Mouse (Mus musculus): ENCODE measurements around the gene Eif2s3x. TPM values are rescaled to one million over a fixed set of nuclear protein-coding genes. Genes with fewer than 3 reads are reported as not detected.

Eif2s3x gene
- total and polyA plus RNA-seq, 3 experiments: 32.1 to 153 (median 102) TPM

DNA sequence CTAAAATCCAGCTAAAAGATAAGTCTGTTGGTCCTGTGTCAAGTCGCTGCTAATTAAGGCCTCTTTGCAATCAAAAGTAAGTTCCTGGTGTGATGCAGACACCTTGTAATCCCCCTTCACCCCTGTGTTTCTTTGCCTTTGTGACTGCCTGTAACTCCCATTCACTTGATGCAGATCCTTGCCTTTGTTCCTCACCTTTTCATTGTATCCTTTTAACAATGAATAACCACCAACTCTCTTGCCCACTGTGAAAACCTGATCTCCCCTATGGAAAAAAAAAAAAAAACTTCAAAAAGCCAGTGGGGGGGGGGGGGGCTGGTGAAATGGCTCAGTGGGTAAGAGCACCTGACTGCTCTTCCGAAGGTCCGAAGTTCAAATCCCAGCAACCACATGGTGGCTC, 28.8 kb downstream of the Eif2s3x start:
- H3K27me3 ChIP-seq (ENCODE audit: control insufficient read depth, insufficient read depth, low read length): no peaks in the 10 kb centered on the region
- H3K9ac ChIP-seq (ENCODE audit: low read depth, low read length): no peak overlapping the region
- H3K4me1 ChIP-seq (ENCODE audit: control insufficient read depth, insufficient read depth, low read length): no peaks in the 10 kb centered on the region
- H3K4me3 ChIP-seq: no peak overlapping the region
- no peaks in the 10 kb centered on the region for H3K79me2 ChIP-seq (replicated peaks; ENCODE audit: control insufficient read depth, insufficient read depth, low read length)
- intact Hi-C loops (cut with DNase I): no loop called here
- no peak for DNase-seq
- H3K27ac ChIP-seq: no peak overlapping the region
- TF ChIP-seq EP300 (IDR thresholded peaks at IDR 0.05; ENCODE audit: insufficient read depth, low read depth, low read length) (no peak), POLR2A (IDR thresholded peaks at IDR 0.05; ENCODE audit: insufficient read depth, low read depth, low read length) (no peak), CTCF (IDR thresholded peaks at IDR 0.05) (no peak)
- 46% methylated on average over 3 of the region's 3 CpGs for WGBS
- no peaks in the 10 kb centered on the region for H3K36me3 ChIP-seq (ENCODE audit: control insufficient read depth, insufficient read depth, low read length)

DNA sequence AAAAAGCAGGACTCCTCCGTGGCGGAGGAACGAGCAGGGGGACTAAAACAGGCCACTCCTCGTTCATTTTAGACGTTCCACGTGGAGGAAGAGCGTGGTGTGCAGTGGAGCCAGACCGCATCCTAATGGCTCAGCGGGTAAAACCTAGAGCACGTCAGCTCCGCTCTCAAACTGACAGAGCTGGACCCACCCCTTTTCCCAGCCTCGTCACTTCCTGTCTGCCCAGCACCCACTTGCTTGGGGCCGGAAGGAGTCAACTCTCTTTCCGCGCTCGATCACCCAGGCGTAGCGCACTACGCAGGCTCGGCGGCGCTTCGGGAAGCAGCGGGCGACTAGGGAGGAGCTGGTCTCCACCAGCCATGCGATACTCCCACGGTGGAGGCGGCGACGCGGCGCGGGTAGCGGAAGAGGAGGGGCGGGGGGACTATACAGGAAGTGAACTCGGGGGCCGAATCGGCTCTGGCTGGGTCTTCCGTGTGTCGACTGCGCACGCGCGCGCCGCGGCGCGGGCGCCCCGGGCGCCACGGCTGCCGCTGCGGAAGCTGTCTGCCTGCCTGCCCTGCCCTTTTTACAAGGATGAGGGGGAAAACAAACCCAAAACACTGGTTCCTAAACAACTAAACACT, 34.8 kb downstream of the Eif2s3x start:
- intact Hi-C loops (cut with DNase I): loop anchor here (1.0 to 5.0 kb wide), 3 partner anchors 35 to 121 kb away; partner anchors contain the start of gene Zfx
- 1% methylated on average over 54 of the region's 55 CpGs for WGBS
- peak overlapping the region; percentile 86 for H3K27ac ChIP-seq

DNA sequence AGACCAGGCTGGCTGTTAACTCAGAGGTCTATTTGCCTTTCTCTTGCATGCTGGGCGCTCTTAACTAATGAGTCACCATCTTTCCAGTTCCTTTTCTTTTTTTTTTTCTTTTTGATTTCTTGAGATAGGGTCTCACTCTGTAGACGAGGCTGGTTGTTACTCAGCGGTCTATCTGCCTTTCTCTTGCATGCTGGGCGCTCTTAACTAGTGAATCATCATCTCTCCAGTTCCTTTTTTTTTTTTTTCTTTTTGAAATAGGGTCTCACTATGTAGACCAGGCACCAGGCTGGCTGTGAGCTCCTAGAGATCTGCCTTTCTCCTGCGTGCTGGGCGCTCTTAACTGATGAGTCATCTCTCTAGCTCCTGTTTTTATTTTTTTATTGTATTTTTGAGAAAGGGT, 43.3 kb downstream of the Eif2s3x start:
- 54% methylated on average over 6 of the region's 6 CpGs for WGBS
- DNase-seq: no peak
- TF ChIP-seq EP300 (IDR thresholded peaks at IDR 0.05; ENCODE audit: insufficient read depth, low read depth, low read length): no peak
- TF ChIP-seq POLR2A (IDR thresholded peaks at IDR 0.05; ENCODE audit: insufficient read depth, low read depth, low read length): no peak
- no peak for TF ChIP-seq CTCF (IDR thresholded peaks at IDR 0.05)
- no peak overlapping the region for H3K9ac ChIP-seq (ENCODE audit: low read depth, low read length)
- no peak overlapping the region for H3K27ac ChIP-seq
- intact Hi-C loops (cut with DNase I): no loop called here
- no peaks in the 10 kb centered on the region for H3K4me1 ChIP-seq (ENCODE audit: control insufficient read depth, insufficient read depth, low read length)
- H3K79me2 ChIP-seq (replicated peaks; ENCODE audit: control insufficient read depth, insufficient read depth, low read length): no peaks in the 10 kb centered on the region
- no peaks in the 10 kb centered on the region for H3K36me3 ChIP-seq (ENCODE audit: control insufficient read depth, insufficient read depth, low read length)
- no peak overlapping the region for H3K4me3 ChIP-seq
- no peaks in the 10 kb centered on the region for H3K27me3 ChIP-seq (ENCODE audit: control insufficient read depth, insufficient read depth, low read length)

More for the DNA sequence above, 34.8 kb downstream of the Eif2s3x start:
- Histone ChIP-seq H3K27me3 (ENCODE audit: control insufficient read depth, insufficient read depth, low read length) (no peaks in the 10 kb centered on the region), H3K36me3 (ENCODE audit: control insufficient read depth, insufficient read depth, low read length) (no peaks in the 10 kb centered on the region), H3K9ac (ENCODE audit: low read depth, low read length) (peak overlapping the region; percentile 79), H3K4me3 (peak overlapping the region; percentile 57), H3K79me2 (replicated peaks; ENCODE audit: control insufficient read depth, insufficient read depth, low read length) (no peaks in the 10 kb centered on the region), H3K4me1 (ENCODE audit: control insufficient read depth, insufficient read depth, low read length) (no peaks in the 10 kb centered on the region)
- DNase-seq: peak; percentile 93 to 94
- TF ChIP-seq CTCF (IDR thresholded peaks at IDR 0.05): no peak
- peak; percentile 80 for TF ChIP-seq POLR2A (IDR thresholded peaks at IDR 0.05; ENCODE audit: insufficient read depth, low read depth, low read length)

DNA sequence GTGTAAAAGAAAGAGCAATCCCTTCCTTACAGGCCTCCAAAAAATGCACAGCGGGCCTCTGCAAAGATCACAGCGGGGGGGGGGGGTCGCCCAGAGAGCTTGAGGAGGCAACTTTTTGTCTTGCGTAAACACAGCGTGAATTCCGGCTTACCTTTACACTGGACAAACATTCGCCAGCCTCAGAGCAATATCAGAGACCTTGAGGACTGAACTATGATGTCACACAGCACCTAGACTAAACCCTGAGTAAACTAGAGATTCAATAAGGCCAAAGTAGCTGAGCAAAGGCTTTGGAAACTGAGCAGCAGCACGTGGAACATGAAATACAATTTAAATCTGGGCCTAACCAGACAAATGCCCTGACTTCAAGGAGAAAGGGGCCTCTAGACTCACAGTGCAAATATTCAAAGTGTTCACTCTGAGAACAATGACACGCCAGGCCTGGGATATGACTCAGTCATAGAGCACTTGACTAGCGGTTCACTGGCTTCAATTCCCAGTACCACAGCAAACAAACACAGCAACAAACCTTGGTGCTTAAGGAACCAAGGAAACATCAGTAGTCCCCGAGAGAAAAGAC, 60.3 kb downstream of the Eif2s3x start:
- no peak overlapping the region for H3K9ac ChIP-seq (ENCODE audit: low read depth, low read length)
- H3K4me1 ChIP-seq (ENCODE audit: control insufficient read depth, insufficient read depth, low read length): no peaks in the 10 kb centered on the region
- H3K36me3 ChIP-seq (ENCODE audit: control insufficient read depth, insufficient read depth, low read length): no peaks in the 10 kb centered on the region
- no peak for TF ChIP-seq POLR2A (IDR thresholded peaks at IDR 0.05; ENCODE audit: insufficient read depth, low read depth, low read length)
- TF ChIP-seq EP300 (IDR thresholded peaks at IDR 0.05; ENCODE audit: insufficient read depth, low read depth, low read length): no peak
- no peak for TF ChIP-seq CTCF (IDR thresholded peaks at IDR 0.05)
- no peaks in the 10 kb centered on the region for H3K79me2 ChIP-seq (replicated peaks; ENCODE audit: control insufficient read depth, insufficient read depth, low read length)
- intact Hi-C loops (cut with DNase I): no loop called here
- no peaks in the 10 kb centered on the region for H3K27me3 ChIP-seq (ENCODE audit: control insufficient read depth, insufficient read depth, low read length)
- DNase-seq: no peak
- no peak overlapping the region for H3K27ac ChIP-seq
- WGBS: 52% methylated on average over 11 of the region's 11 CpGs
- no peak overlapping the region for H3K4me3 ChIP-seq

DNA sequence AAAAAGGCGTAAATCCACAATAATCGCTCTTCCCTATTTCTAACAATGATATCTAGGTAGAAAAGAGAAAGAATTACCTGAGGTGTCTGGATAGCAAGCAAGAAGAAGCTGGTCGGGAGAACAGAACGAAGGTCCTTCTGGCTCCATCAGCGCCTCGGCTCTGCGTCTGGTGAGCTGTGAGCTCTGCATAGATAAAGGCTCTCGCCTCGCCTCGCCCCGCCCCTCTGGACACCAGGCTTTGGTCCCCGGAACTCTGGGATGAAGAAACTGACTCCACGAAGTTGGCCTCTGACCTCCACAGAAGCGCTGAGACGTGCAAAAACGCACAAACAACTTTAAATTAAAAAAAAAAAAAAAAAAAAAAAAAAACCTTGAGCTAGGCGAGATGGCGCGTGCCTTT, 62.2 kb downstream of the Eif2s3x start:
- Histone ChIP-seq H3K36me3 (ENCODE audit: control insufficient read depth, insufficient read depth, low read length) (no peaks in the 10 kb centered on the region), H3K27ac (no peak overlapping the region), H3K79me2 (replicated peaks; ENCODE audit: control insufficient read depth, insufficient read depth, low read length) (no peaks in the 10 kb centered on the region), H3K4me1 (ENCODE audit: control insufficient read depth, insufficient read depth, low read length) (no peaks in the 10 kb centered on the region), H3K27me3 (ENCODE audit: control insufficient read depth, insufficient read depth, low read length) (no peaks in the 10 kb centered on the region), H3K9ac (ENCODE audit: low read depth, low read length) (no peak overlapping the region), H3K4me3 (no peak overlapping the region)
- DNase-seq: no peak
- intact Hi-C loops (cut with DNase I): no loop called here
- WGBS: 73% methylated on average over 19 of the region's 19 CpGs
- TF ChIP-seq POLR2A (IDR thresholded peaks at IDR 0.05; ENCODE audit: insufficient read depth, low read depth, low read length) (no peak), EP300 (IDR thresholded peaks at IDR 0.05; ENCODE audit: insufficient read depth, low read depth, low read length) (no peak), CTCF (IDR thresholded peaks at IDR 0.05) (no peak)

DNA sequence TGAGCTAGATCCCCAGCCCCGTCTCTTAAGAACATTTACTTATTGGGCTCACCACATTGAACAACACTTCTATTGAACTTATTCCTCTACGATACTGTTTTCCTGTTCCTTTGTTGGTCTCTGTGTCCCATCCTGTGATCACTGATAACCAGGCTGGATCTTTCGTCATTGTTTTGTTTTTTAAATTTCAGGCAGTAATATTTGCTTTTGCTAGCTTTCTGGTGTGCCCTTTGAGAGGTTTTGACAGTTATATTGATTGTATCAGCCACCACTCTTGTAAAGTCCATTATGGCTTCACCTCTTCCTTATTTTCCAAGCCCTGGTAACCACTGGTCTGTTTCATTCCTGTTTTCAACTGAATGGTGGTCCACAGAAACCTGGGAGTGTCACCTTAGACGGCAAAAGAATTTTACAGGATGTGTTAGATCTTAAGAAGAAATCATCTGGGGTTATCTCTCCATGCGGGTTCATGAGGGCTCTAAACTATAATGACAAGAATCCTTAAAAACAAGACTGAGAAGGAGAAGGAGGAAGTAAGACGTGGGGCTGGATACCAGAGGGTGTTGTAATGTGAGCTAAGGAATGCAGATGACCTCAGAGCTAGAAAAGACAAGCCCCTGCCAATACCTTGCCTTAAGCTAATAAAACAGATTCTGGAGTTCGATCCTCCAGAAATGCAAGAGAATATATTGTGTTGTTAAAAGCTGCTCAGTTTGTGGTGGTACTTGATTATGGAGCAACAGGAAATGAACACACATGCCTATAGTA, 70.5 kb downstream of the Eif2s3x start:
- Histone ChIP-seq H3K36me3 (ENCODE audit: control insufficient read depth, insufficient read depth, low read length) (no peaks in the 10 kb centered on the region), H3K27ac (no peak overlapping the region), H3K9ac (ENCODE audit: low read depth, low read length) (no peak overlapping the region), H3K27me3 (ENCODE audit: control insufficient read depth, insufficient read depth, low read length) (no peaks in the 10 kb centered on the region), H3K4me3 (no peak overlapping the region), H3K79me2 (replicated peaks; ENCODE audit: control insufficient read depth, insufficient read depth, low read length) (no peaks in the 10 kb centered on the region), H3K4me1 (ENCODE audit: control insufficient read depth, insufficient read depth, low read length) (no peaks in the 10 kb centered on the region)
- WGBS: 54% methylated on average over 7 of the region's 7 CpGs
- intact Hi-C loops (cut with DNase I): no loop called here
- DNase-seq: no peak
- TF ChIP-seq POLR2A (IDR thresholded peaks at IDR 0.05; ENCODE audit: insufficient read depth, low read depth, low read length) (no peak), CTCF (IDR thresholded peaks at IDR 0.05) (no peak), EP300 (IDR thresholded peaks at IDR 0.05; ENCODE audit: insufficient read depth, low read depth, low read length) (no peak)
